Mouse (Mus musculus) kidney, postnatal 4 days (tissue): ENCODE measurements around the gene D230025D16Rik.

Experiments
- DNase-seq, 2 experiments: peaks; one replicate each; pipeline ENCODE4 v3.0.0; 2021; ENCODE audit warnings: mixed read lengths in 2 of 2

Gene D230025D16Rik

GRCm38 (mm10) chr8:105237442-105238142 is 12.6 kb downstream of the D230025D16Rik start:
- no peak for DNase-seq

GRCm38 (mm10) chr8:105241016-105241415 is 16.1 kb downstream of the D230025D16Rik start:
- DNase-seq = no peak

GRCm38 (mm10) chr8:105251954-105252353 is 27.0 kb downstream of the D230025D16Rik start:
- no peak for DNase-seq

DNA sequence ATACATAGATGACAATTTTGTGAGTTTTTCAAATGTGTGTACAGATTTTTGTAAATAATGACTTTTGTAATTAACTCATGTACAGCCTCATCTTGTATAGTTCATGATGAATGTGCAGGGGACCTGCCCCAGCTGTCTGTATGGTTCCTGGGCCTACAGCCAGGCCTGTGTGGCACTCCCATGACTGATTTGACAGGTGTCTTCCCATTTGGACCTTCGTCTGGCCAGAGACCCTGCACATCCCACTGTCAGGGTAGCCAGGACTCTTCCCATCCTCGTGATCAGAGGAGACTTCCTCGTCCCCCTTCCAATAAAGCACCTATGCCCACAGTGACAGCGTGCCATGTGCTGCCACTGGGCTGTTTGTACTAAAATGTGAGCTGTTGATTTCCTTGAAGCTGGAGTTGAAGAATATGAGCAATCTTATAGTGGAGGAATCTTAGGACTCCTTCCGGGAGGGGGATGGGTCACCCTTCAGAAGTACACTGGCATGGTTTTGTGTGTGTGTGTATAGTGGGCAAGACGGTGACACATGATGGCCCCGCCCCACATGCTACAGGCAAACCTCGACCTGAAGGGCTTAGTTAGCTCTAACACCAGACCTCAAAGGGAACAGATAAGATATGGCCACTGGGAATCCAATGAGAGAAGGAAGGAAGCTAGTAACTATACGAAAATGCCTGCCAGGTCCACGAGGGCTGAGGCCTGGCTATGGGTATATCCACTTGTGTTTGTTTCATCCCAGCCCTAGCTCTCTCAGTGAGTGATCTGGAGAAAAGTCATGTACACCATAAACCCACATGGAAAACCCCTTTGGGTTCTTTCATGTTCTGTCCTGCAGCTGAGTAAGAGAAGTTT is 28.0 kb downstream of the D230025D16Rik start:
- DNase-seq = no peak

DNA sequence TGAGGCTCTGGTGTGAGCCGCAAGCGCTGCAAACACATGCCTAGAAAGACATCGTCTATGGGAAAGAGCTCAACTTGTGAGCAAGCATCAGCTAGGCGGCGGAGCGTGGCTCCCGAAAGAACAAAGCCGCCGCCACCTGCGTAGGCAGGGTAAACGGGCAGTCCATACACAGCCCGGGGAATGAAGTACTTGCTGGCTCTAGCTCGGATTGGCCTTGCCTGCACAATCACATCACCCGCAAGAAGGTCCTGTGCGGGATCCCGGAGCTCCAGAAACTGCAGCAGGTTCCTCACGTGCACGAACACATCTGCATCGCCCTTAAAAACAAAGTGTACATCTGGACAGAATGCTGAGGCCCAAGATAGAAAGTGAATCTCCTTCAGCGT is 28.8 kb downstream of the D230025D16Rik start:
- peak in 1 of 2 experiments; percentile 19 for DNase-seq

GRCm38 (mm10) chr8:105254152-105254965 is 29.4 kb downstream of the D230025D16Rik start:
- peak; percentile 97 for DNase-seq

DNA sequence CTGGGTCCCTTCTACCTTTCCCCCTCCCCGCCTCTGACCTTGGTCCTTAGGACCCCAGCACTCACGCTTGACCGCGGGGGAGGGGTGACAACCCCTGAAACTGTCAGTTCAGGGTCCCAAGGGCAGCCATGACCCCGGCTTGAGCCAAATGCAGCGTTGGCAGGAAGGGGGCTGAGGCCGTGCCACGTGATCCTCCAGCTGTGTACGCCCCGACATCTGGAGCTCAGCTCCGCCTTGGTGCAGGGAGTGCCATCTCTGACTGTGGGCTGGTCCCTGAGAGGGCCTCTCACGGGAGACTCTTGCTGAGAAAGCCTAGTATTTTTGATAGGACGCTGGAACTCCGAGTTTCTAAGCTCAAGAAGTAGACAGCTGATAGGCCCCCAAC is 30.0 kb downstream of the D230025D16Rik start, which contains the start of gene B3gnt9:
TSS of gene B3gnt9 (minus strand) at position 188 of the 385 bp plus-strand sequence.
- DNase-seq = peak; percentile 70 to 80

- DNase-seq = no peak
These were observed 32.6 kb downstream of the D230025D16Rik start for GRCm38 (mm10) chr8:105257318-105258114.

DNA sequence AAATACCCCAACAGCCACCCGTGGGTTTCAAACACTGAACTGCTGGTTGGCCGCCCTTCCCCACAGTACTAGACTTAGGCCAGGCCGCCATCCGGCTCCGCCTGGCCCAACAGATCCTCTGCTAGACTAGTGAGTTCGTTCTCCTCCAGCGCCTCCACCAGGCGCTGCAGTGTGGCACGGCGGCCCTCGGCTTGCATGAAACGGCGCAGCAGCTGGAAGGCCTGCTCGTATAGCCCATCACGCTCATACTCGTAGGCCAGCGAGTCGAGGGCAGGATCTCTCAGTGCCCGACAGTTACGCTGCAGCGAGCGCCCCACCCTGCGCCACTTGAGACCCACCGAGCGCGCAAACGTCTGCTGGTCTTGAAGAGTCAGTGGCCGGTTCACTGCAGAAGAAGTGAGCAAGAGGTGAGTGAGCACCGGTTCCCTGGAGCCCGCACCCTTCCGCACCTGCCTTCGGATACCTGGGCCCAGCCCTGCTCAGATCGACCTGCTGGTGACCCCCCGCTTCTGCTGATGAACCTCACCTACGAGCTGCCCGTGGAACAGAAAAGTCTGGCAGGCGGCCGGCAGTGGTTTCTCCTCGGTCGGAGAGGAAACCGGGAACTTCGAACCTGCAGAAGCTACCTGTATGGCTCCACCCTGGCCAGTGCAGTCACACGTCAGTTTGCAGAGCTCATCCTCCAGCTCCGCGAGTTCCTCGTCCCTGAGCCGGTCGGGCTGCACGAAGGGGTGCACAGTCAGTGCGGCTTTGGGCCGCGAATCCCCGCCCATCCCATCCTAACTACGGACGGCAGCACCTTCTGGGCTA is 34.2 kb downstream of the D230025D16Rik start:
- peak; percentile 57 to 73 for DNase-seq

DNA sequence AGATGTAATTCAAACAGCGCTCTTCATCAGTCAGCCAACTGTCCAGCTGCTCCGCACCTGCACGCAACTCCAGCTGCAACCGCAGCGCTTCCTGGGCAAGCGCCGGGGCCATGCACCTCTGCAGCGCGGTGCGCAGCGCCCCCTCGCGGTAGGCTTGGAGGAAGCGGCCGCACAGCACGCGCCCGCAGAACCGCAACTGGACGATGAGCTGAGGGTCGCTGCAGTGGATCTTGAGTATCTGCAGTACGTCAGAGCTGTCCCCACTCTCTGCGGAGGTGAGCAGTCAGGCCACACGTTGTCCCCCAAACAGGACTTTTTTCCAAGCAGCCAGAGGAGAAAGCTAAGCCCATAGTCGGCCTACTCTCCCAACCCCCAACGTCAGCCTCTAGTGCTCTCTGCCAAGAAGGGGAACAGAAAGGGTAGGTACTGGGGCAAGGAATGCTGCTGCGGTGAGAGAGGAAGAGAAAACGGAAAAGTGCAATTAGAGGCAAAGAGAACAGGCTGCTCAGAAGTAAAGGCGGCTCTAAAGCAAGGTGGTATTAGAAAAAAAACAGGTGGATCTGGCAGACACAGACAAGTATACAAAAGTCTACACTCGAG is 34.9 kb downstream of the D230025D16Rik start:
- peak; percentile 87 to 89 for DNase-seq

DNA sequence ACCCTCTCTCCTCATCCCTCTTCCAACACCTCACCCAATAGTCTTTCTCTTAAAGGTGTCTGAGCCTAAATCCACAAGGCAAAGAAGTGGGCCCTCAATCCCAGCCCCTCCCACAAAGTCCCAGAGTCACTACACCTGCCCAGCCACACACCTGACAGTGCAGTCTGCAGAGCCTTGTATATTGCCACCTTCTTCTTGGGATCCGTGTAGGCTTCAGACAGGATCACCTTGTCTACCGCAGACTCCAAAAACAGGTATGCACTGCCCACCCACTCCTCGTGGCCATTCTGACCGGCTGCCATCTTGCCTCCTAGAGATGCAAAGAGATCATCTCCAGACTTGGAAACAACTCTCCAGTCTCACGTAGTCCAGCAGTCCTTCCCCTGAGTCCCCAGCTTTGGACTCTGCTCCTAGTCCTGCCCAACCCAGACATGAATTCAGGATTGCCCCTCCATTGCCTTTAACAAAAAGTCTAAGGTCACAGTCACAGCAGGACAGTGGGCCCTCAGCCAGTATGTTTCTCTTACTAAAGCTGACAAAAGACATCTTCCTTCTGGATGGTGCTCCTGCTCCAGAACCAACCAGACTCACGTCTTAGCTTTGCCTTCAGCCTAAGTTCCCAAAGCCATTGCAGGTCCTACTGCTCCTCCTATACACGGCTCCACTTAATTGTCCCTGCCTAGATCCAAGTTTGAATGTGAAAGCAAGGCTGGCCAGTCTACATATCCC is 35.6 kb downstream of the D230025D16Rik start:
- DNase-seq = no peak

GRCm38 (mm10) chr8:105261326-105261980 is 36.5 kb downstream of the D230025D16Rik start:
- no peak for DNase-seq

- DNase-seq = no peak
These were observed 38.4 kb downstream of the D230025D16Rik start for GRCm38 (mm10) chr8:105263244-105263912.

GRCm38 (mm10) chr8:105264024-105264982 is 39.4 kb downstream of the D230025D16Rik start, which contains the start of the genes Tradd and Fbxl8:
TSS of gene Tradd (minus strand) at chr8:105264609.
TSS of gene Fbxl8 (plus strand) at chr8:105264648.
- DNase-seq = peak; percentile 81 to 86

DNA sequence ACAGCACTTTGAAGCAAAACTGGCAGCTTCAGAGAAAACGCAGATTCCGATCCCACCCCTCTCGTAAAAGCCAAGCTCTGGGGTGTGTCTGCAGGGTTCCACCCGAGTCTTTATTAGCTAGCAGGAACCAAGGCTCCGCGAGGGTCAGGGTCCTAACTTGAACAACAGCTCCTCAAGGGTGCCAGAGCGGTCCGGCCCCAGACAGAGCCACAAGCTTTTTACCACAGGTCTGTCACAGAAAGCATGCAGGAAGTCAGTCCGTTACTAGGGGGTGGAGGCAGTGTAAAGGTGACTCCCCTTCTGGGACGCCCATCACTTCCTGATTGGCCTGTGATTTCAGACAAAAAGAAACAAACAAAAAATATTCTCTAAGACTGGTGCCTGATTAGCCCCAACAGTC is 40.2 kb downstream of the D230025D16Rik start:
- DNase-seq = peak in 1 of 2 experiments; percentile 38

DNA sequence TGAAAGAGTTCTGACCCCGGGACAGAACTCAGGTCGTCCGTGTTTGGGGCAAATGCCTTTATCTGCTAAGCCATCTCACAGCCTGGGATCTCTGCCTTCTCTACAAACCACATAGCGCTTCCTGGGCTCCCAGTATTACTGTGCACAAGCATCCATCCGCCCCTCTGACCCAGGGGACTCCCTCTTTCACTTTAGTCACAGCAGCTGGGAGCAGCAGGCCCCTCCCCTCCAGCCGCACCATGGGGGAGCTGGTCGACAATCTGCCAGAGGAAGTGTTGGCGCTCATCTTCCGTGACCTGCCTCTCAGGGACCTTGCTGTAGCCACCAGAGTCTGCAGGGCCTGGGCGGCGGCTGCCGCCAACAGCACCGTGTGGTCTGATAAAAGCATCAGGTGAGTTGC is 41.8 kb downstream of the D230025D16Rik start:
- DNase-seq = no peak

- DNase-seq = peak; percentile 66 to 77
These were observed 43.6 kb downstream of the D230025D16Rik start for GRCm38 (mm10) chr8:105268342-105269074.
